Mouse (Mus musculus) cerebellum, adult (tissue): ENCODE results near the gene Naip1.
"Not testable (repeated sequence)": the region's sequence is repeated elsewhere in the genome, so short reads cannot be mapped to it uniquely, and the experiment has no call there.

ENCODE experiments used
- ATAC-seq: cut with Nextera tagmentation; 2 replicates; pipeline ENCODE4 v1.9.2; 2017; ENCODE audit warnings: mild to moderate bottlenecking, moderate library complexity, mixed read lengths; ENCODE audit not compliant: insufficient number of reproducible peaks, low FRiP score, low TSS enrichment

Gene Naip1

DNA sequence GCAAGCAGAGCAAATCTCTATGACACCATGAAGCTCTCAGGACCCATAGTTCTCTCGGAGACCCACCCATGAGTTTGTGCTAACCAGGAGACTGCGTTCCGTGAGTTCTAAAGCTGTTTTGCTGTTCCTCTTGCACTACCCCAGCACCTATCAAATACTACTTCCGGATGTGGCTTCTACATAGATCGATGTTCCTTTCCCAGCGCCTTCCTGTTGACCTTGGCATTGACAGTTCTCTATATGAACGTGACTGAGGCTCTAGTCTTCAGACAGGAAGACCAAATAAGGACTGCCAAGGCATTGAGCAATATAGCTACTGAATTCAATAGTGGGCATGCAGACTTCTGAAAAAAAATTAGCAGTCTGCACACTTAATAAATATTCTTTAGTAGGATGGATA lies 44.4 kb downstream of the Naip1 start:
- no peak for ATAC-seq

DNA sequence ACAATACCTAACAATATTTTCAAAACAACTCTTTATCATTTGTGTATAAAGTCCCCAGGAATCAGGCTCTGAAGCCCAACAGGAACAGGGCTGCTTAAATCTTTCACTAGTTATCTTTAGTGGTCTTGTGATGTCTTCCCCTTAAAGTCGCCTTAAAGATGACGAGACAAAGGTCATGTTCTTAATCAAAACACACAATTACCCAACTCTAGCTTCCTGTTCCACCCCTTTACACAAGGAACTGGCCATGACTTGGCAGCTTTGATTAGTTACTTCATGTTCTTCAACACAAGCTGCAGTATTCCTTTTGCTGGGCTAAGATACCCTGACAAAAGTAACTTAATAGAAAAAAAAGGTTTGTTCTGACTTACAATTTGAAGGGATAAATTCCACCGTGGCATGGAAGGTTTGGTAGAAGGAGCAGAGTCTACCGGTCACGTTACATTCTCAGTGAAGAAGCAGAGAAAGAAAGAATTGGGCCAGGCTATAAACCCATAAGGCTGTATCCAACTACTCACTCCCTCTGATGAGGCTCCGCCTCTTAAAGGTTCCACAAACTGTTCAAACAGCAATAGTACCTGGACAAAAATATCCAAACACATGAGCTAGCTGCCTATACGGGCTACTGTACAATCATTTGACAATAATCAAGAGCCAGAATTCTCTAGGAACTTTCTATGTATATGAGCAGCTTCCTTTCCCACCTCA lies 49.6 kb downstream of the Naip1 start:
- not testable (repeated sequence) for ATAC-seq

- not testable (repeated sequence) for ATAC-seq
These were observed 61.6 kb downstream of the Naip1 start for GRCm38 (mm10) chr13:100391021-100391420.

GRCm38 (mm10) chr13:100370536-100370935 lies 82.1 kb downstream of the Naip1 start:
- no peak for ATAC-seq
